Mouse (Mus musculus) right cerebral cortex, adult 2 months (tissue): ENCODE measurements at regions not wholly inside any gene's neighbourhood (a gene's known extent, or its start where the extent isn't known, plus 50 kb on each side); places are given as distances from the start of the nearest gene placed in this dataset.

Experiments used
- DNase-seq, 2 experiments: peaks; one replicate each; pipeline ENCODE4 v3.0.0; 2021 to 2022; ENCODE audit warnings: low spot score in 2 of 2

GRCm38 (mm10) chr9:50024820-50025219 lies 226.1 kb upstream of the Ncam1 start:
- DNase-seq = no peak

- no peak for DNase-seq
Observed at GRCm38 (mm10) chr9:50013602-50014001, 214.9 kb upstream of the Ncam1 start.

- no peak for DNase-seq
Observed at GRCm38 (mm10) chr9:50005757-50006576, 207.2 kb upstream of the Ncam1 start.

- no peak for DNase-seq
Observed at GRCm38 (mm10) chr9:50002695-50003094, 204.0 kb upstream of the Ncam1 start.

GRCm38 (mm10) chr9:50000497-50001404 lies 202.0 kb upstream of the Ncam1 start:
- no peak for DNase-seq

GRCm38 (mm10) chr9:49999970-50000369 lies 201.2 kb upstream of the Ncam1 start:
- no peak for DNase-seq

- no peak for DNase-seq
Observed at GRCm38 (mm10) chr9:49998101-49998500, 199.4 kb upstream of the Ncam1 start.

- DNase-seq = peak; percentile 90 to 92
Observed at GRCm38 (mm10) chr9:49989464-49990271, 190.9 kb upstream of the Ncam1 start.

- DNase-seq = no peak
Observed at GRCm38 (mm10) chr9:49988064-49988463, 189.3 kb upstream of the Ncam1 start.

- DNase-seq = no peak
Observed at GRCm38 (mm10) chr9:49987481-49987880, 188.8 kb upstream of the Ncam1 start.

GRCm38 (mm10) chr9:49980344-49981207 lies 181.9 kb upstream of the Ncam1 start:
- DNase-seq = peak; percentile 82

- peak; percentile 59 to 69 for DNase-seq
Observed at GRCm38 (mm10) chr9:49975938-49976671, 177.4 kb upstream of the Ncam1 start.

- no peak for DNase-seq
Observed at GRCm38 (mm10) chr9:49973974-49974495, 175.3 kb upstream of the Ncam1 start.

- no peak for DNase-seq
Observed at GRCm38 (mm10) chr9:49969429-49969828, 170.7 kb upstream of the Ncam1 start.

GRCm38 (mm10) chr9:49964666-49965065 lies 165.9 kb upstream of the Ncam1 start:
- DNase-seq = no peak

- no peak for DNase-seq
Observed at GRCm38 (mm10) chr9:49962561-49963071, 163.9 kb upstream of the Ncam1 start.

GRCm38 (mm10) chr9:49961965-49962364 lies 163.2 kb upstream of the Ncam1 start:
- no peak for DNase-seq

GRCm38 (mm10) chr9:49961329-49961728 lies 162.6 kb upstream of the Ncam1 start:
- DNase-seq = no peak

GRCm38 (mm10) chr9:49959987-49960386 lies 161.3 kb upstream of the Ncam1 start:
- DNase-seq = no peak

- peak in 1 of 2 experiments; percentile 22 for DNase-seq
Observed at GRCm38 (mm10) chr9:49958890-49959289, 160.2 kb upstream of the Ncam1 start.
